Comparison of ENCODE assay signal across 8 mouse cellular contexts in genomic region chr10:119239969-119240721, GRCm38 (mm10). TPM values are rescaled to one million over a fixed set of nuclear protein-coding genes. Genes with fewer than 3 reads are reported as not detected.
DNase-seq lines count a peak whose midpoint lies in the region; ATAC-seq lines count a peak whose summit lies in the region.

TSS of gene Cand1 (minus strand) at chr10:119240055.

- DNase-seq in adrenal gland, adult (ENCODE audit: inconsistent age in 2 of 2, low spot score in 1 of 2): peak; percentile 100
- DNase-seq in embryo, embryonic 10.5 days (ENCODE audit: low spot score): peak; percentile 98
- peak; percentile 99 for DNase-seq in gastrocnemius, postnatal 14 days
- DNase-seq in left cerebral cortex, postnatal 10 days (ENCODE audit: extremely low spot score in 1 of 2, low spot score in 2 of 2): peak; percentile 99
- DNase-seq in right cerebral cortex, postnatal 25 days: peak; percentile 100
- peak; percentile 100 for DNase-seq in urinary bladder, postnatal 4 days (ENCODE audit: low spot score in 2 of 2)

- peak; percentile 94 for ATAC-seq in inflammation-experienced regulatory T-cells, adult 6 months
- peak; percentile 94 for ATAC-seq in megakaryocyte-erythroid progenitor cell, adult 5-6 weeks (replicated peaks; ENCODE audit: low FRiP score, low TSS enrichment, poor library complexity, severe bottlenecking)

- intact Hi-C loops in gastrocnemius, postnatal 14 days (cut with DNase I; ENCODE audit: low total_unique reads): no loop called here
- intact Hi-C loops in left cerebral cortex, postnatal 10 days (cut with DNase I): loop anchor here (5.0 to 10.0 kb wide), 2 partner anchors 212 to 405 kb away; partner anchors contain the start of gene Grip1

RNA-seq across cellular contexts. Expression of gene Cand1, which starts in this region (rescaled TPM):
- total RNA-seq in gastrocnemius, postnatal 14 days (2021): 10 to 100 TPM; 24.9 to 29.8 TPM
- polyA plus RNA-seq in inflammation-experienced regulatory T-cells, adult 6 months (2017; shearing (Covaris generic)): 10 to 100 TPM; 19.8 to 22.7 (median 20.4) TPM
- total RNA-seq in left cerebral cortex, postnatal 10 days (2021): 100 to 1,000 TPM; 137 to 148 TPM
- total RNA-seq in megakaryocyte-erythroid progenitor cell, adult 5-6 weeks (2014; fragmentation: Nextera tagmentation): 66.7 and 91.2 TPM in 2 replicates
- 44.9 and 46.0 TPM in 2 replicates for total RNA-seq in megakaryocyte-erythroid progenitor cell, adult 5-6 weeks (2017)

Comparison
In these comparisons a context has a peak if more than half of its experiments do, and no peak if none do; other contexts are left out.
1. Peak in every context shown above with its lines: DNase-seq and ATAC-seq.